Mouse (Mus musculus): ENCODE data around the gene Prss43. TPM values are rescaled to one million over a fixed set of nuclear protein-coding genes. Genes with fewer than 3 reads are reported as not detected.

The Prss43 gene
- total RNA-seq, 2 experiments from 2014 or later = not detected

GRCm38 (mm10) chr9:110879998-110880561 is 53.6 kb downstream of the Prss43 start, which contains the start of gene Tmie:
TSS of gene Tmie (minus strand) at chr9:110880113.
- Histone ChIP-seq H3K27ac (peak within 1 kb of the TSS; percentile 91), H3K4me3 (peak within 1 kb of the TSS; percentile 73)
- intact Hi-C loops (cut with DNase I) = loop anchor here (5.0 kb wide), 1 partner anchor 72 kb away; the partner anchor contains the start of gene Lrrc2

GRCm38 (mm10) chr9:110880772-110881171 is 54.3 kb downstream of the Prss43 start:
- no peak for DNase-seq
- intact Hi-C loops (cut with DNase I) = loop anchor here (5.0 kb wide), 1 partner anchor 72 kb away; the partner anchor contains the start of gene Lrrc2
- no peak for TF ChIP-seq CTCF (IDR thresholded peaks at IDR 0.05)
- Histone ChIP-seq H3K27ac (peak overlapping the region; percentile 91), H3K4me3 (peak overlapping the region; percentile 73)

More at GRCm38 (mm10) chr9:110879998-110880561, 53.6 kb downstream of the Prss43 start, which contains the start of gene Tmie:
- DNase-seq = peak; percentile 87
- TF ChIP-seq CTCF (IDR thresholded peaks at IDR 0.05) = no peak

Other genes with a start within 250 kb of the Prss43 start
- 1 to 10 TPM in 1 of 2 experiments, under 1 TPM in 1; 0.64 to 1.2 TPM for gene Nradd, start 202.2 kb upstream of the Prss43 start, total RNA-seq (2021)
- gene Nbeal2, start 172.5 kb upstream of the Prss43 start, total RNA-seq (2021) = 1 to 10 TPM; 4.7 to 5.0 TPM
- 10 to 100 TPM; 43.4 to 51.7 TPM for gene Ccdc12, start 170.2 kb upstream of the Prss43 start, total RNA-seq (2021)
- gene Myl3, start 84.8 kb upstream of the Prss43 start, total RNA-seq (2021) = 1,000 to 10,000 TPM in 1 of 2 experiments, 100 to 1,000 TPM in 1; 528 to 1,790 TPM
- 1 to 10 TPM in 1 of 2 experiments, under 1 TPM in 1; 0.99 to 1.3 TPM for gene Pth1r, start 79.5 kb upstream of the Prss43 start, total RNA-seq (2021)
- gene Prss42, start 28.5 kb upstream of the Prss43 start, total RNA-seq (2021) = not detected
- not detected for gene Prss44, start 12.7 kb upstream of the Prss43 start, total RNA-seq (2021)
- gene Prss45, start 7.9 kb downstream of the Prss43 start, total RNA-seq (2021) = not detected
- gene Prss46, start 17.8 kb downstream of the Prss43 start, total RNA-seq (2021) = not detected
- gene Prss50, start 31.3 kb downstream of the Prss43 start, total RNA-seq (2021) = not detected
- gene Als2cl, start 53.2 kb downstream of the Prss43 start, total RNA-seq (2021) = 1 to 10 TPM; 3.7 to 7.5 TPM
- gene Tmie, start 53.4 kb downstream of the Prss43 start, total RNA-seq (2021) = under 1 TPM; 0.41 to 0.70 TPM
- gene Fam240a, start 90.2 kb downstream of the Prss43 start, total RNA-seq (2021) = 1 to 10 TPM in 1 of 2 experiments, not detected in 1; 2.4 TPM
- not detected for gene Tdgf1, start 119.5 kb downstream of the Prss43 start, total RNA-seq (2021)
- gene Lrrc2, start 124.9 kb downstream of the Prss43 start, total RNA-seq (2021) = 10 to 100 TPM; 75.0 to 80.8 TPM
- gene Rtp3, start 163.9 kb downstream of the Prss43 start, total RNA-seq (2021) = 1 to 10 TPM; 1.1 to 1.2 TPM
- gene Ltf, start 192.6 kb downstream of the Prss43 start, total RNA-seq (2021) = not detected
- 1 to 10 TPM; 3.1 to 4.0 TPM for gene Ccrl2, start 230.8 kb downstream of the Prss43 start, total RNA-seq (2021)

All from gastrocnemius, adult 2 months (tissue).